Mouse (Mus musculus): ENCODE measurements around the gene Fto. TPM values are rescaled to one million over a fixed set of nuclear protein-coding genes. Genes with fewer than 3 reads are reported as not detected.

Gene Fto
- total RNA-seq, 1 experiment: 16.8 TPM

GRCm38 (mm10) chr8:91551775-91552538, 238.6 kb downstream of the Fto start:
- Histone ChIP-seq H3K4me3 (ENCODE audit: insufficient read depth in 1 of 2, low read depth in 1 of 2, low read length in 2 of 2, poor library complexity in 1 of 2, severe bottlenecking in 1 of 2) (no peak overlapping the region), H3K4me1 (ENCODE audit: control insufficient read depth in 2 of 2, insufficient read depth in 2 of 2, low read length in 2 of 2, poor library complexity in 1 of 2) (0 out of 4 replicates have a peak, but pooled peaks cover 0 to 2% of the 10 kb centered on the region in 2 experiments), H3K36me3 (ENCODE audit: control insufficient read depth, insufficient read depth, low read length, poor library complexity, severe bottlenecking) (no peaks in the 10 kb centered on the region; the same call in 1 of the 2 replicates), H3K27ac (ENCODE audit: insufficient read depth, low read depth, low read length, poor library complexity, severe bottlenecking) (no peak overlapping the region; the same call in 1 of the 2 replicates), H3K9me3 (ENCODE audit: control insufficient read depth, insufficient read depth, low read depth, low read length) (no peaks in the 10 kb centered on the region), H3K9ac (ENCODE audit: insufficient read depth, low read depth, low read length, poor library complexity, severe bottlenecking) (no peak overlapping the region)
- in situ Hi-C loops (cut with MboI; ENCODE audit: low sequenced_read_pairs in 2 of 2, unreplicated experiment in 2 of 2): no loop called here
- TF ChIP-seq MAFK (IDR thresholded peaks at IDR 0.05; ENCODE audit: insufficient read depth, low read depth, low read length): no peak
- TF ChIP-seq ZC3H11A (IDR thresholded peaks at IDR 0.05; ENCODE audit: borderline replicate concordance, low read depth, low read length): no peak
- DNase-seq (ENCODE audit: low read depth, low spot score): no peak

GRCm38 (mm10) chr8:91552635-91553034, 239.3 kb downstream of the Fto start:
- TF ChIP-seq HCFC1 (IDR thresholded peaks at IDR 0.05; ENCODE audit: borderline replicate concordance, insufficient read depth, low read length) (no peak), MAFK (IDR thresholded peaks at IDR 0.05; ENCODE audit: insufficient read depth, low read depth, low read length) (no peak), CHD2 (IDR thresholded peaks at IDR 0.05; ENCODE audit: low read depth, low read length) (no peak), ZNF384 (IDR thresholded peaks at IDR 0.05; ENCODE audit: low read depth, low read length) (no peak), ZC3H11A (IDR thresholded peaks at IDR 0.05; ENCODE audit: borderline replicate concordance, low read depth, low read length) (no peak)
- in situ Hi-C loops (cut with MboI; ENCODE audit: low sequenced_read_pairs in 2 of 2, unreplicated experiment in 2 of 2): no loop called here

GRCm38 (mm10) chr8:91553387-91553786, 240.1 kb downstream of the Fto start:
- TF ChIP-seq HCFC1 (IDR thresholded peaks at IDR 0.05; ENCODE audit: borderline replicate concordance, insufficient read depth, low read length): no peak
- TF ChIP-seq CHD2 (IDR thresholded peaks at IDR 0.05; ENCODE audit: low read depth, low read length): no peak
- TF ChIP-seq MAFK (IDR thresholded peaks at IDR 0.05; ENCODE audit: insufficient read depth, low read depth, low read length): no peak
- no peak for TF ChIP-seq ZC3H11A (IDR thresholded peaks at IDR 0.05; ENCODE audit: borderline replicate concordance, low read depth, low read length)
- TF ChIP-seq ZNF384 (IDR thresholded peaks at IDR 0.05; ENCODE audit: low read depth, low read length): no peak
- Histone ChIP-seq H3K27ac (ENCODE audit: insufficient read depth, low read depth, low read length, poor library complexity, severe bottlenecking) (no peak overlapping the region), H3K9ac (ENCODE audit: insufficient read depth, low read depth, low read length, poor library complexity, severe bottlenecking) (no peak overlapping the region), H3K4me3 (ENCODE audit: insufficient read depth in 1 of 2, low read depth in 1 of 2, low read length in 2 of 2, poor library complexity in 1 of 2, severe bottlenecking in 1 of 2) (no peak overlapping the region), H3K9me3 (ENCODE audit: control insufficient read depth, insufficient read depth, low read depth, low read length) (no peaks in the 10 kb centered on the region), H3K4me1 (ENCODE audit: control insufficient read depth in 2 of 2, insufficient read depth in 2 of 2, low read length in 2 of 2, poor library complexity in 1 of 2) (0 out of 4 replicates have a peak, but pooled peaks cover 0 to 2% of the 10 kb centered on the region in 2 experiments), H3K36me3 (ENCODE audit: control insufficient read depth, insufficient read depth, low read length, poor library complexity, severe bottlenecking) (no peaks in the 10 kb centered on the region; the same call in 1 of the 2 replicates)
- in situ Hi-C loops (cut with MboI; ENCODE audit: low sequenced_read_pairs in 2 of 2, unreplicated experiment in 2 of 2): no loop called here
- no peak for DNase-seq (ENCODE audit: low read depth, low spot score)

More at GRCm38 (mm10) chr8:91552635-91553034, 239.3 kb downstream of the Fto start:
- DNase-seq (ENCODE audit: low read depth, low spot score): no peak
- Histone ChIP-seq H3K9me3 (ENCODE audit: control insufficient read depth, insufficient read depth, low read depth, low read length) (no peaks in the 10 kb centered on the region), H3K4me1 (ENCODE audit: control insufficient read depth in 2 of 2, insufficient read depth in 2 of 2, low read length in 2 of 2, poor library complexity in 1 of 2) (0 out of 4 replicates have a peak, but pooled peaks cover 0 to 2% of the 10 kb centered on the region in 2 experiments), H3K27ac (ENCODE audit: insufficient read depth, low read depth, low read length, poor library complexity, severe bottlenecking) (no peak overlapping the region), H3K9ac (ENCODE audit: insufficient read depth, low read depth, low read length, poor library complexity, severe bottlenecking) (no peak overlapping the region), H3K4me3 (ENCODE audit: insufficient read depth in 1 of 2, low read depth in 1 of 2, low read length in 2 of 2, poor library complexity in 1 of 2, severe bottlenecking in 1 of 2) (no peak overlapping the region), H3K36me3 (ENCODE audit: control insufficient read depth, insufficient read depth, low read length, poor library complexity, severe bottlenecking) (no peaks in the 10 kb centered on the region; the same call in 1 of the 2 replicates)

DNA sequence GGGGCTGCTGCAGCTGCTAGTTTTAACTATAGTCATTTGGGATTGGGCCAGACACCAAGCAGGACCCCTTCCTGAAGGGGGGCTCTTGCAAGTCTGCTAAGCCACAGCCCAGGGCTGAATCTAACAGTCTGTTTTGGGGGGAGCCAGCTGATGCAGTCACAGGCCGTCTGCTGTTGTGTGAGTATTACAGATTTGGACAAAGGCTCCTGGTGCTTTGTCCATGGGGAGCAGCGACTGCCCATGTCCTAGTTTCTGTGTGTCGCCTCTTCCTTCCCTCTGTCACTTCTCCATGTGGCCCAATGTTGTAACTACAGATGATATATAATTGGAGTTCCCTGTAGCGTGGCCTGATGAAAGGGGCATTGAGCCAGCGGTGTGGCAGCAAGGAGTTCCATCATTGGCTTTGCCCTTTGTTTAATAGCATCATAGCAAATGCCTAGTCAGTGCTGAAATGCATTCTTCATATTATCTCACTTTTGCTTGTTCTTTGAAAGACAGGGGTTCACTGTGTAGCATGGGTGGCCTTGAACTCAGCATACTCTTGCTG, 243.8 kb downstream of the Fto start:
- TF ChIP-seq ZNF384 (IDR thresholded peaks at IDR 0.05; ENCODE audit: low read depth, low read length) (no peak), HCFC1 (IDR thresholded peaks at IDR 0.05; ENCODE audit: borderline replicate concordance, insufficient read depth, low read length) (no peak), ZC3H11A (IDR thresholded peaks at IDR 0.05; ENCODE audit: borderline replicate concordance, low read depth, low read length) (no peak)
- Histone ChIP-seq H3K9me3 (ENCODE audit: control insufficient read depth, insufficient read depth, low read depth, low read length) (no peaks in the 10 kb centered on the region), H3K36me3 (ENCODE audit: control insufficient read depth, insufficient read depth, low read length, poor library complexity, severe bottlenecking) (no peaks in the 10 kb centered on the region; the same call in 1 of the 2 replicates), H3K9ac (ENCODE audit: insufficient read depth, low read depth, low read length, poor library complexity, severe bottlenecking) (no peak overlapping the region), H3K4me1 (ENCODE audit: control insufficient read depth in 2 of 2, insufficient read depth in 2 of 2, low read length in 2 of 2, poor library complexity in 1 of 2) (peaks cover 1 to 3% of the 10 kb centered on the region in 2 experiments; a peak in 2 of 4 replicates), H3K27ac (ENCODE audit: insufficient read depth, low read depth, low read length, poor library complexity, severe bottlenecking) (no peak overlapping the region), H3K4me3 (ENCODE audit: insufficient read depth in 1 of 2, low read depth in 1 of 2, low read length in 2 of 2, poor library complexity in 1 of 2, severe bottlenecking in 1 of 2) (no peak overlapping the region)
- in situ Hi-C loops (cut with MboI; ENCODE audit: low sequenced_read_pairs in 2 of 2, unreplicated experiment in 2 of 2): no loop called here
- no peak for DNase-seq (ENCODE audit: low read depth, low spot score)
